Mouse (Mus musculus) gastrocnemius, postnatal 4 days (tissue): Measurements from ENCODE around the gene Klra4. TPM values are rescaled to one million over a fixed set of nuclear protein-coding genes. Genes with fewer than 3 reads are reported as not detected.
"Not testable (repeated sequence)": the region's sequence is repeated elsewhere in the genome, so short reads cannot be mapped to it uniquely, and the experiment has no call there.

Experiments used
- DNase-seq, 2 experiments: peaks; one replicate each; pipeline ENCODE4 v3.0.0; 2021 to 2022; ENCODE audit warnings: low spot score in 2 of 2, mixed read lengths in 2 of 2
- long read RNA-seq, 2 experiments: library from polyadenylated mRNA; stranded (forward); transcript quantifications; one replicate each; pipeline ENCODE4 v2.0.0; 2021
- total RNA-seq, 2 experiments: library from RNA; stranded (reverse); gene quantifications; 2 replicates each; pipeline ENCODE4 v1.2.3; 2021

The Klra4 gene
- not detected for total RNA-seq
- long read RNA-seq, experiment 1 = 0 reads
- long read RNA-seq, experiment 2 = 0 reads

- not testable (repeated sequence) for DNase-seq
Observed at GRCm38 (mm10) chr6:130067171-130067570, at the start of gene Klra4. Gene Klra4 (minus strand): TSS chr6:130067271.

- no peak for DNase-seq
Observed at GRCm38 (mm10) chr6:130110485-130110884, 43.4 kb upstream of the Klra4 start.

DNA sequence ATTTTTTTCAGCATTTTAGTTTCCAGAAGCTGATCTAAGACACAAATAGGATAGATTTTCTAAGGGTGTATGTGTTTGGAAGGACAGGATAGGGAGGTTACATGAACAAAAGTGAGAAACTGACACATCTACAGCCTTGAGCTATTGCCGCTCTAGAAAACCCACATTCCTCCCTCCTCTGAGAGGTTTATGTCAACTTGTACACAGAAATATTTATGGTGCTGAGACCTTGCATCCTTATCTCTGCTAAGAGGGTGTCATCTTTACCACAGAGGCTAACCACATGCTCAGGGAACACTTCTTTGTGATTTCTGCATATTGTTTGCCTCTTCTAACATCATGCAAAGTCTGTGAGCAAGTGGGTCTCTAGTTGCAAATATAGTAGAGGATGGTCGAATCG, 35.7 kb upstream of the Klra4 start:
- not testable (repeated sequence) for DNase-seq

GRCm38 (mm10) chr6:130092336-130092948, 25.4 kb upstream of the Klra4 start:
- no peak for DNase-seq

DNA sequence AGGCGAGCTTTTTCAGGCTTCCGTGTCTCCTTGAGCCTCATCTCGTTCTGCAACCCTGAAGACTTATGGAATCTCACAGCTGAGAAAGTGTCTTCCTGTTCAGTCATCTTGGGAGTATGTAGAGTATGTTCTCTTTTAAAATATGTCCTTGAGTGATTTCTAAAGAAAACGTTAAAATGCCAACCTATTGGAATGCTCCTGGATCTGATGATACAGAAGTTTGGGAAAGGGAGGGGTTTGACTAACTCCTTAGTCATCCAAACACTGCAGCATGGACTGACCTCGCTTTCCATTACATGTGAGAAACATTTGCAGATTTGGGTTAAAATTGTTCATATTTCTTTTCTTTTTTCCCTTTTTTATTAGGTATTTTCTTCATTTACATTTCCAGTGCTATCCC, 1.9 kb downstream of the Klra4 start:
- DNase-seq = no peak

DNA sequence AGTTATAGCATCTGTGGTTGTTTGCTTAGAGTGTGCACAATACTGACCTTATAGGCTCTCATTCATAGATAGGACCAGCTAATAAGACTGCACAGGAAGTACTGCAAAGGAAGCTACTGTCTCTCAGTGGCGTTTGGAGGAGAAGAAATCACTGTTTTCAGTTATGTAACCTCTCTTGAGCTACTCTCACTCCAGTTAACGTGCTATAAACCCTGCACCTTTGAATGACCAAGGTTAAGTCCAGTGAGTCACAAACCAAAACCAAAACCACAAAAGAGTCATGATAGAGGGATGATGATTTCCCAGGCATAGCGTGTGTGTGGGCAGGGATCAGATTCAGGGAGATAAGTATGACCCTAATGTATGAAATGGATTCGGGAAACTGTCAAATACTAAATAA, 31.9 kb downstream of the Klra4 start:
- DNase-seq = not testable (repeated sequence)

DNA sequence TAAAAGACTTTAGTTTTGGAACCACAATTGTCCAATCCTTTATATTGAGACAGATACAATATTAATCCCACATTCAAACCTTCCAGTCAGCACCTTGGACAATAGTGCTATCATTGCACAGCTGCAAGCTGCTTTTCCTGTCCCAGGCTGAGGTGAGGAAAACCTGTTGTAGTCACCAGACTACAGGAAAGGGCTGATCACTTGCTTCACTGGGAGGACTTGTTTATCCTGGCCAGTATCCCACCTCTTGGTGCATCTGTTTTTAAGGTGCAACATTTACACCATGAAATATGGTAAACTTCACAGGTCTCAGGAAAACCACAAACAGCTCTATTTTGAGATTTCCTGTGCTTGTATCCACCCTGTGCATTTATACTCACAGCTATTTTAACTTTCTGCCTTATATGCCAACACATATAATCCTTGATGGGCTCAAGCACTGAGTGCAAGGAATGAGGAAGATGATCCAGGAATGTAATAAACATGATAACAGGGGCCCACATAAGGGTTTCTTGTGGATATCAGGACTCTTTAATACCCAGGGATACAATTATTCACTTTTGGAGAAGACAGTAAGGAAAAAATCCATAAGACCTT, 35.5 kb downstream of the Klra4 start:
- not testable (repeated sequence) for DNase-seq

DNA sequence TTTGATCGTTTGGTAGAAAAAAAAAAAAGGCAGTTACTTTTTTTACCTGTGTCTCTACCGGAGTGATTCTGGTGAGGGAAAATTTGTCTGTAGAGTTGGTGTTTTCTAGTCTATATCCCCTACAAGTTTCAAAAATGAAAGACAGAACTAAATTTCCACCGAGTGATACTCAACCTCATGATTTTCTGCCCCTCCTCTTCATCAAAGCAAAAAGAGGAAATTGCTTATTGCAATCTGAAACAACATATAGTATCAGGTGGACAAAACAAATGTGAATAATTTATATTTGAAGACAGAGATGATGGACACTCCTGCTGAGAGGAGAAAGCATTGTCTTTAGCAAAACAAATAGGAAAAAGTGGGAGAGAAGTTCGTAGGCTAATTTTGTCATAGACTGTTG, 40.2 kb downstream of the Klra4 start, which contains the start of gene Klra6:
Gene Klra6, minus strand, starts transcription at position 101 of the 400 bp plus-strand sequence.
- no peak for DNase-seq

Other genes with a start within 250 kb of the Klra4 start
- not detected for gene Gm17631, start 204.6 kb downstream of the Klra4 start, total RNA-seq
- not detected for gene Klra17, start 190.6 kb downstream of the Klra4 start, total RNA-seq
- not detected for gene Klra5, start 149.6 kb downstream of the Klra4 start, total RNA-seq
- not detected for gene Klra6, start 40.3 kb downstream of the Klra4 start, total RNA-seq
- gene Klra8, start 62.6 kb upstream of the Klra4 start, total RNA-seq = not detected
- not detected for gene Klra9, start 125.8 kb upstream of the Klra4 start, total RNA-seq
- gene Klra7, start 166.1 kb upstream of the Klra4 start, total RNA-seq = not detected
- gene Klra10, start 214.7 kb upstream of the Klra4 start, total RNA-seq = not detected